Mouse (Mus musculus) heart, postnatal 0 days (tissue): ENCODE results near the gene Rint1. TPM values are rescaled to one million over a fixed set of nuclear protein-coding genes. Genes with fewer than 3 reads are reported as not detected.

Experiments used
- ATAC-seq: fragments of 200-750 bp; cut with Nextera tagmentation; 2 replicates; pipeline ENCODE4 v1.8.0; 2017; ENCODE audit warnings: low read depth, moderate number of reproducible peaks, moderate library complexity; ENCODE audit not compliant: insufficient read depth
- DNase-seq: peaks from one replicate; pipeline ENCODE4 v3.0.0-alpha.2; 2016; ENCODE audit warnings: low spot score
- H3K27ac ChIP-seq: fragments of 300-500 bp; sonication (generic); 2 replicates; pipeline ENCODE4 v1.5.1; 2014; ENCODE audit warnings: low read depth, mild to moderate bottlenecking
- H3K27me3 ChIP-seq: fragments of 300-500 bp; sonication (generic); 2 replicates; pipeline ENCODE4 v1.6.1; 2014; ENCODE audit warnings: low read length, mixed read lengths; ENCODE audit not compliant: control insufficient read depth, insufficient read depth
- H3K36me3 ChIP-seq: fragments of 300-500 bp; sonication (generic); replicated peaks from 2 replicates; pipeline ENCODE4 v1.6.1; 2014; ENCODE audit warnings: low read length, mixed read lengths; ENCODE audit not compliant: control insufficient read depth, insufficient read depth
- H3K4me1 ChIP-seq: fragments of 300-500 bp; sonication (generic); 2 replicates; pipeline ENCODE4 v1.6.1; 2014; ENCODE audit warnings: antibody characterized with exemption; ENCODE audit not compliant: control insufficient read depth, insufficient read depth
- H3K4me2 ChIP-seq: fragments of 300-500 bp; sonication (generic); 2 replicates; pipeline ENCODE4 v1.6.1; 2014; ENCODE audit warnings: low read depth, mild to moderate bottlenecking, low read length, moderate library complexity
- H3K4me3 ChIP-seq: fragments of 300-500 bp; sonication (generic); 2 replicates; pipeline ENCODE4 v1.5.1; 2014; ENCODE audit warnings: low read depth, low read length
- H3K9ac ChIP-seq: fragments of 300-500 bp; sonication (generic); replicated peaks from 2 replicates; pipeline ENCODE4 v1.6.1; 2014; ENCODE audit warnings: low read depth, low read length, mixed read lengths
- H3K9me3 ChIP-seq: fragments of 300-500 bp; sonication (generic); replicated peaks from 2 replicates; pipeline ENCODE4 v1.6.1; 2016; ENCODE audit warnings: low read length; ENCODE audit not compliant: control insufficient read depth
- CTCF ChIP-seq: IDR thresholded peaks from 2 replicates; pipeline ENCODE4 v1.5.1; 2016; ENCODE audit warnings: antibody characterized with exemption, control low read depth, low read depth
- EP300 ChIP-seq: IDR thresholded peaks from 2 replicates; pipeline ENCODE4 v1.6.1; 2016; ENCODE audit warnings: antibody characterized with exemption, low read depth
- WGBS: fragments of 180-500 bp; shearing (Covaris S2); extraction: QIAGEN DNeasy Blood & Tissue Kit; methylation state at CpG from one replicate; pipeline ENCODE4 v1.1.7; 2014; 5-methylcytosine and 5-hydroxymethylcytosine counted together
- polyA plus RNA-seq: library from polyadenylated mRNA; unstranded; fragments of >200 nt; fragmentation: Nextera tagmentation; extraction: Ambion mirVana; gene quantifications from 2 replicates; pipeline ENCODE4 v1.2.1, GENCODE M21; 2015
- total RNA-seq: library from RNA; depleted of rRNA; stranded (reverse); fragments of >200 nt; gene quantifications from 2 replicates; pipeline ENCODE4 v1.2.3, GENCODE M21; 2014; ENCODE audit warnings: low replicate concordance

The Rint1 gene
- total and polyA plus RNA-seq, 2 experiments from 2014 or later, result 18.8 to 36.7 TPM

DNA sequence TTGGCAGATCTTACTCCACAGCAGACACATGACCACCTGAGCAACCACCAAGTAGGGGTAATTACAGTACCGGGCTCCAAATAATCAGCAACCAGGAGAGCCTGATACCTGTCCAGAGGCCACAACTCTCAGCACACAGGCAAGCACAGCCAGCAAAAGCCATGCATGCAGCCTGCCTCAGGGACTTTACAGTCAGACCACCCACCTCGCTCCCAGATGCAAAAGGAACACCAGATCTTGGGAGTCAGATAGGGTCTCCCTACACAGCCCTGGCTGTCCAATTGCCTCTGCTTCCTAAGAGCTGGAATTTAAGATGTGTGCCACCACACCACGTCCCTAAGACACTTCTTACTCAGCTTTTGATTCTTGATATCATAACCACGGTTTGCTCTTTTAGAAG is 6.3 kb upstream of the Rint1 start:
- Histone ChIP-seq H3K9me3 (no peaks in the 10 kb centered on the region), H3K36me3 (no peaks in the 10 kb centered on the region; the same call in 1 of the 2 replicates), H3K4me3 (no peak overlapping the region), H3K4me2 (no peak overlapping the region), H3K9ac (no peak overlapping the region), H3K4me1 (0 out of 2 replicates have a peak, but pooled peaks cover 12% of the 10 kb centered on the region), H3K27me3 (no peaks in the 10 kb centered on the region), H3K27ac (no peak overlapping the region)
- 71% methylated on average over 4 of the region's 4 CpGs for WGBS
- no peak for DNase-seq
- no peak for TF ChIP-seq CTCF
- TF ChIP-seq EP300, result no peak
- ATAC-seq, result no peak

DNA sequence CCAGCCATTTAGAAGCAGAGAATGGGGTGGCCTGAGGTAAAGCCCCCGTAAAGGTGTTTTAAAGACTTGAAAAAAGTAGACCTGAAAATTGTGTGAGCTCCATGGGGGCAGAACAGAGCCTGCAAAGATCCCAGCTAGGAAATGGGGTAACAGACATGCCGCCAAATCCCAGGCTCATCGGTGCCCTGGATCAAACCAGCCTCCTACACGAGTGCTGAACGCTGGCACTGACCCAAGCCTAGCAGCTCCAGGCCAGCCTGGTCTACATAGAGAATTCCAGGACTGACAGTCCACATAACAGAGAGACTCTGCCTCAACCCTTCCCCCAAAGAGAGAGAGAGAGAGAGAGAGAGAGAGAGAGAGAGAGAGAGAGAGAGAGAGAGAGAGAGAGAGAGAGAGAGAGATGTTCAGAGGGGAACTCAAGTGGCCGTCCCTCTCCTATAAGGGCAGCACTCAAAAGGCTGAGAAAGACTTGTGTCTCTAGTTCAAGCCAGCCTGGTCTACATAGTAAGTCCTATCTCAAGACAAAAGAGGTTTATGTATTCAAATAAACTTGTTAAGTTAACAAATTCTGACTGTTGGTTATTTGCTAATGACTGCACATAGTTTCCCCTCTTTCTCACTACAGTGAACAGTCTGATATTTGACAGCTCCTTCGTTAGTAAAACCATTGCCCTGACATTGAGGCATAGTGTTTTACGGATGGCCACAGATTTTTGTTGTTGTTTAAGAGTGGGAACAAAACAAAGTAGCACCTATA is 5.3 kb upstream of the Rint1 start:
- WGBS, result 41% methylated on average over 8 of the region's 8 CpGs
- H3K4me2 ChIP-seq, result peak overlapping the region; percentile 89
- H3K9ac ChIP-seq, result peak overlapping the region; percentile 79; the same call in 1 of the 2 replicates
- peak overlapping the region; percentile 87 for H3K4me3 ChIP-seq
- H3K27ac ChIP-seq, result no peak overlapping the region
- no peaks in the 10 kb centered on the region; the same call in 1 of the 2 replicates for H3K36me3 ChIP-seq
- H3K27me3 ChIP-seq, result no peaks in the 10 kb centered on the region
- H3K9me3 ChIP-seq, result no peaks in the 10 kb centered on the region
- peaks cover 15% of the 10 kb centered on the region; the same call in 1 of the 2 replicates for H3K4me1 ChIP-seq
- TF ChIP-seq CTCF (no peak), EP300 (no peak)
- ATAC-seq, result no peak
- DNase-seq, result no peak

GRCm38 (mm10) chr5:23782931-23783877 is 4.3 kb upstream of the Rint1 start, which contains the start of gene Pus7:
Pus7 (minus strand) TSS chr5:23783711.
- peak within 1 kb of the TSS; percentile 89 for H3K4me2 ChIP-seq
- no peak for TF ChIP-seq EP300
- TF ChIP-seq CTCF, result no peak
- H3K4me3 ChIP-seq, result peak within 1 kb of the TSS; percentile 87
- DNase-seq, result peak; percentile 86
- no peaks in the 10 kb centered on the region for H3K27me3 ChIP-seq
- peaks cover 15% of the 10 kb centered on the region; the same call in 1 of the 2 replicates for H3K4me1 ChIP-seq
- H3K36me3 ChIP-seq, result no peaks in the 10 kb centered on the region
- no peaks in the 10 kb centered on the region for H3K9me3 ChIP-seq
- peak within 1 kb of the TSS; percentile 67 for H3K27ac ChIP-seq
- H3K9ac ChIP-seq, result peak within 1 kb of the TSS; percentile 79
- under 1% methylated on average over 70 of the region's 86 CpGs for WGBS
- ATAC-seq, result peak; percentile 92

GRCm38 (mm10) chr5:23788390-23788830 is 899 bp downstream of the Rint1 start:
- ATAC-seq (no peak), DNase-seq (no peak)
- Histone ChIP-seq H3K9me3 (no peaks in the 10 kb centered on the region), H3K4me1 (peaks cover 12% of the 10 kb centered on the region), H3K36me3 (0 out of 2 replicates have a peak, but pooled peaks cover 6% of the 10 kb centered on the region), H3K9ac (peak overlapping the region; percentile 79), H3K27me3 (no peaks in the 10 kb centered on the region), H3K4me2 (peak overlapping the region; percentile 87), H3K27ac (0 out of 2 replicates have a peak overlapping the region, but pooled peaks have one; percentile 82), H3K4me3 (peak overlapping the region; percentile 90)
- TF ChIP-seq EP300 (no peak), CTCF (no peak)
- WGBS, result 29% methylated on average over 3 of the region's 3 CpGs

GRCm38 (mm10) chr5:23789078-23789612 is 1.6 kb downstream of the Rint1 start:
- TF ChIP-seq CTCF, result no peak
- TF ChIP-seq EP300, result no peak
- H3K27me3 ChIP-seq, result no peaks in the 10 kb centered on the region
- DNase-seq, result no peak
- no peak for ATAC-seq
- WGBS, result 78% methylated on average over 4 of the region's 4 CpGs
- peaks cover 7% of the 10 kb centered on the region for H3K4me1 ChIP-seq
- no peak overlapping the region for H3K27ac ChIP-seq
- no peaks in the 10 kb centered on the region for H3K9me3 ChIP-seq
- no peak overlapping the region for H3K4me2 ChIP-seq
- H3K4me3 ChIP-seq, result no peak overlapping the region
- peaks cover 10% of the 10 kb centered on the region for H3K36me3 ChIP-seq
- H3K9ac ChIP-seq, result no peak overlapping the region
